Mouse (Mus musculus) ES-Bruce4 (cell line): ENCODE measurements around the gene Ankrd33b. TPM values are rescaled to one million over a fixed set of nuclear protein-coding genes. Genes with fewer than 3 reads are reported as not detected.

ENCODE experiments used
- H3K27ac ChIP-seq: 2 replicates; pipeline ENCODE4 v1.5.1; 2012; ENCODE audit warnings: low read length, inconsistent platforms; ENCODE audit not compliant: insufficient read depth
- H3K27me3 ChIP-seq: 2 replicates; pipeline ENCODE4 v1.6.1; 2012; ENCODE audit warnings: mild to moderate bottlenecking, low read length, inconsistent platforms; ENCODE audit not compliant: control insufficient read depth, poor library complexity, insufficient read depth, severe bottlenecking
- H3K36me3 ChIP-seq: 2 replicates; pipeline ENCODE4 v1.6.1; 2012; ENCODE audit warnings: inconsistent platforms, mild to moderate bottlenecking, low read length, moderate library complexity; ENCODE audit not compliant: control insufficient read depth, poor library complexity, insufficient read depth, severe bottlenecking
- H3K4me1 ChIP-seq: one replicate; pipeline ENCODE4 v1.8.1; 2011; ENCODE audit warnings: low read length; ENCODE audit not compliant: control insufficient read depth, insufficient read depth
- H3K4me3 ChIP-seq: 2 replicates; pipeline ENCODE4 v1.5.1; 2011; ENCODE audit warnings: low read depth, mild to moderate bottlenecking, low read length
- H3K9ac ChIP-seq: 2 replicates; pipeline ENCODE4 v1.6.1; 2012; ENCODE audit warnings: low read depth, mild to moderate bottlenecking, inconsistent platforms; ENCODE audit not compliant: poor library complexity, severe bottlenecking
- H3K9me3 ChIP-seq: replicated peaks from 2 replicates; pipeline ENCODE4 v1.6.1; 2012; ENCODE audit warnings: mild to moderate bottlenecking, low read length, inconsistent platforms; ENCODE audit not compliant: control insufficient read depth, poor library complexity, insufficient read depth, severe bottlenecking
- CTCF ChIP-seq: IDR thresholded peaks from one replicate; pipeline ENCODE4 v1.8.1; 2011; ENCODE audit warnings: low read depth, low read length
- EP300 ChIP-seq: IDR thresholded peaks from 2 replicates; pipeline ENCODE4 v1.6.1; 2011; ENCODE audit warnings: low read depth, low read length; ENCODE audit not compliant: insufficient read depth
- POLR2A ChIP-seq: IDR thresholded peaks from one replicate; pipeline ENCODE4 v1.8.1; 2011; ENCODE audit warnings: low read length; ENCODE audit not compliant: insufficient read depth
- polyA plus RNA-seq: library from polyadenylated mRNA; stranded (reverse); fragments of >200 nt; gene quantifications from 2 replicates; pipeline ENCODE4 v1.2.4, GENCODE M21; 2011; ENCODE audit warnings: low read depth; ENCODE audit not compliant: missing spikeins, insufficient read depth, insufficient read length

The Ankrd33b gene
- polyA plus RNA-seq, result 1.4 and 1.6 TPM in 2 replicates

DNA sequence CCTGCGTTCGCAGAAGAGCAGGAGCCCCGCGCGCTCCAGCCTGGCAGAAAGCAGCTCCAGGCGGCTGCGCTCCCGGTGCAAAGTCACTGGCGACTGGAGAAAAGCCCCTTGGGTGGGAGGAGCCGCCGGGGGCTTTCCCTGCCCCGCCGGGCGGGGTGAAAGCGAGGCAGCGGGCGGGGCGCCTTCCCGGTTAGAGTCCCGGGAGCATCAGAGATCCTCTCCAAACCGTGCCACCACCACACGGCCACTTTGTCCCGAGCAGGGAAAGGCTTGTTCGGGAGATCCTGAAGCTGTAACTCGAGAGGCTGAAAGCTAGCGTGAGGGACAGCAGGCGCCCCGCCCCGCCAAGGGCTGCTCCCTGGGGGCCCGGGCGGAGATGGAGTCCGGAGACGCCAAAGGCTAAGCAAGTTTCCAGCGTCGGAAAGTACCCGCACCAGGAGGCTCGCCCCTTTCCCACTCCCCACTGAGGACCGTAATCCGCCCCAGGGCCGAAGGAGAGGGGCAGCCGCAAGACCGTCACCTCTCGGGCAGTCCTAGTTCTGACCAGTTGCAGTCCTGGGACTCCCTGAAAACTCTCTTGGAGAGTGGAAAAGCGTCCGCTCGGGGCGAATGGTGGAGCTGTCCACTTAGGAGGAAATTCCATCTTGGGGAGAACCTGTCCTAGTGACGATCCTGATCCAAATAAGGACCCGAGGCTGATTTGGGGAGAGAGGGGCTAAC lies at the start of gene Ankrd33b:
Gene Ankrd33b (minus strand): TSS at position 246 of the 720 bp plus-strand sequence.
- Histone ChIP-seq H3K4me3 (peak within 1 kb of the TSS; percentile 79), H3K27ac (no peak within 1 kb of the TSS), H3K27me3 (peaks cover 18% of the 10 kb centered on the region)

DNA sequence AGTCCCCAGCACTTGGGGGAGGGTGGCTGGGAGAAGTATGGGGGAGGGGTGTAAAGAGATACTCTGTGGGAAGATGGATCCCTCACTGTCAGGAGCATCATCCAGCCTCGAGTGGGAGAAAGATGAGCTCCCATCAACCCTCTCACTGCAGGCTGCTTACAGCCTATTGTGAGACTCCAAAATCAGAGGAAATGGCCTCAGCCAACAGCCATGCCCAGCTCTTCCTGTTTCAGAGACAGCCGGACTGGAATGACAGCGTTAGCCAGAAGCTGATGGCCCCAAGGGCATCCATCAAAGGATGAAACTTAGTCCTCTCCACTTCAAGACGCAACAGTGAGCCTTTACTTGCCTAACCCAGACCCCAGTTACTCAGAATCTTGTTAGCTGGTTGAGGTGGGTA lies 47.7 kb upstream of the Ankrd33b start:
- Histone ChIP-seq H3K4me1 (peaks cover 5% of the 10 kb centered on the region), H3K27me3 (no peaks in the 10 kb centered on the region), H3K4me3 (no peak overlapping the region), H3K9ac (no peak overlapping the region), H3K36me3 (no peaks in the 10 kb centered on the region), H3K9me3 (no peaks in the 10 kb centered on the region), H3K27ac (no peak overlapping the region)
- TF ChIP-seq POLR2A (no peak), EP300 (no peak)

More for the DNA sequence above, at the start of gene Ankrd33b:
- no peaks in the 10 kb centered on the region for H3K9me3 ChIP-seq
- H3K9ac ChIP-seq, result peak within 1 kb of the TSS; percentile 83
- H3K36me3 ChIP-seq, result no peaks in the 10 kb centered on the region
- H3K4me1 ChIP-seq, result no peaks in the 10 kb centered on the region
- TF ChIP-seq POLR2A (no peak), EP300 (no peak), CTCF (no peak)

DNA sequence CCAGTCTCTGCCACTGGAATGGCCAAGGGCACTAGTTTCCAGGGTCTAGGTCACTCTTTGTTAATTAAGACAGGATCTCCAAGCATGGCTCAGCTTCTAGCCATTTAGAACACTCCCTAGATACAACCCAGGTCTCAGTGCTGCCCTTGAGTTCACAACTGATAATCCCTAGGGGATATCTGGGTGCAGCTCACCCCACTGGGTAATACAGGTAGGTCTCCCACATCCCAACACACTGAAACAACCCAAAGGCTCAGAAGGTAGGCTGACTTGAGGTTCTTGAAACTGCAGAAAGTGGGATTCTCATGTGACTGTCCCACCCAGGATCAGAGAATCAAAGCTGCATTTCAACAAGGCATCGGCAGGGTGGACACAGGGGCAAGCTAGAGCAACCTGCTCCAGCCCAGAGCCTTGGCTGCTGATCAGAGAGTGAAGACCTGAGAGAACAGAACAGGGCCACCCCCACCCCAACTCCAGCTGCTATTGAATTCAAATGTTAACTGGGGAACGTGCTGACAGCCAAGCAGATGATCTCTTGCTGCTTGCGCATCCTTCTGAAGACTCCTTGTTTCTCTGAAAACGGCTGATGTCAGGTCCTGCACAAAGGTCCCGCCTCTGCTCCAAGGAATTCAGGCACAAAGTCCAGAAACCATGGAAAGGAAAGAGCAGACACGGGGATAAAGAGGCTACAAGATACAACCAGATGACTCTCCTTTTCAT lies 46.8 kb upstream of the Ankrd33b start:
- 0 out of 2 replicates have a peak, but pooled peaks have one; percentile 27 for TF ChIP-seq EP300
- TF ChIP-seq POLR2A, result no peak
- TF ChIP-seq CTCF, result no peak
- Histone ChIP-seq H3K4me1 (peaks cover 5% of the 10 kb centered on the region), H3K36me3 (no peaks in the 10 kb centered on the region), H3K4me3 (no peak overlapping the region), H3K9me3 (no peaks in the 10 kb centered on the region), H3K27ac (no peak overlapping the region), H3K9ac (no peak overlapping the region), H3K27me3 (no peaks in the 10 kb centered on the region)

DNA sequence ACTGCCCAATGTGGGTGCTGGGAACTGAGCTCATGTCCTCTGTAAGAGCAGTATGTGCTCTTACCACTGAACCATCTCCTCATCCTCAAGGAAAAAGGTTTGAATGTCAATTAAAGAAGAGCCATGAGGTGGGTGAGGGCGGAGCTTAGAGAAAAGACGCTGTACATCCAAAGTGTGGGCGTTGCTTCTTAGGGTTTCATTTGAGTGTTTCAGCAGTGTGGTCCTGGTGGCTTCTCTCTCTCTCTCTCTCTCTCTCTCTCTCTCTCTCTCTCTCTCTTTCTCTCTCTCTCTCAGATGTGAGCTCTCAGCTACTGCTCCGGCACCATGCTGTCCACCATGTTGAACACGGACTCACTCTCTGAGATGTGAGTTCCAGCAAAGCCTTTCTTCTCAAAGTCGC lies 46.1 kb upstream of the Ankrd33b start:
- no peak overlapping the region for H3K9ac ChIP-seq

DNA sequence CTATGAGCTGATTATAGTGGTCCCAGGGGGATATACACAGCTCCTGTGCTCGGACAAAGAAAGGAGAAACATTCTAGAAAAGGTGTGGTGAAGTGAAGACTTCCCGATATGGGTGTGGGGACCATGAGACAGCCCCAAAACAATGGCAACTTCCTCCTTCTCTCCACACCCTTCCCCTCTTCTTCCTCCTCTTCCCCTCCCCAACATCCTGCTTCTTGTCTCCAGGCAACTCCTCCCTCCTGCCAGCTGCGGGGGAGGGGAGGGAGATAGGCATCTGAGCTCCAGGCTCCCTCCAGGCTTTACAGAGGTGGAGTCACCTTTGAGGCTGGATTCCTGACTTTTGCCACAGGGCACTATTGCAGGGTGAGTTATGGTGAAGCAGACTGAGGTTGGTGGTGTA lies 45.4 kb upstream of the Ankrd33b start:
- Histone ChIP-seq H3K9me3 (no peaks in the 10 kb centered on the region), H3K36me3 (no peaks in the 10 kb centered on the region), H3K4me1 (peaks cover 5% of the 10 kb centered on the region), H3K9ac (no peak overlapping the region), H3K27ac (no peak overlapping the region), H3K27me3 (no peaks in the 10 kb centered on the region), H3K4me3 (no peak overlapping the region)
- TF ChIP-seq POLR2A, result no peak
- TF ChIP-seq EP300, result peak; percentile 92

More for the DNA sequence above, 46.1 kb upstream of the Ankrd33b start:
- Histone ChIP-seq H3K27ac (peak overlapping the region; percentile 9; the same call in 1 of the 2 replicates), H3K36me3 (no peaks in the 10 kb centered on the region), H3K4me1 (peaks cover 5% of the 10 kb centered on the region), H3K4me3 (no peak overlapping the region), H3K27me3 (no peaks in the 10 kb centered on the region), H3K9me3 (no peaks in the 10 kb centered on the region)
- TF ChIP-seq POLR2A (no peak), EP300 (no peak), CTCF (no peak)

DNA sequence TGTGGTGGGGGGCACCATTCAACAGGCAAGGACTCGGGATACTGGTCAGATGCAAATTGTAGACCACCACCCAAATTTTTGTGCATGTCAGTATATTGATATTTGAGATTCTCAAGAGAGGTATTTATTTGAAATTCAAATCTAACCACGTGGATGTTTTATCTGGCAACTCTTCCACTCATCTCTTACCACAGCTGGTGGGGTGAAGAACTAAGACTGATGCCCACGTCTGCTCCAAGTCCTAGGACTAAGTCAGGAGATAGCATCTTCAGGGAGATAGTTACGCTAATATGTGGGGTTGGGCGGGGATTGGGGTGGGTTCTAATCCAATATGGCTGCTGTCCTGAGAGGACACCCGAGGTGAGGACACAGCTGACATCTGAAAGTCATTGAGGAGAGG lies 44.9 kb upstream of the Ankrd33b start:
- no peak overlapping the region for H3K4me3 ChIP-seq
- H3K36me3 ChIP-seq, result no peaks in the 10 kb centered on the region
- peaks cover 5% of the 10 kb centered on the region for H3K4me1 ChIP-seq
- no peaks in the 10 kb centered on the region for H3K27me3 ChIP-seq
- no peak overlapping the region for H3K9ac ChIP-seq
- no peak overlapping the region for H3K27ac ChIP-seq
- TF ChIP-seq EP300 (no peak), POLR2A (no peak), CTCF (no peak)
- H3K9me3 ChIP-seq, result no peaks in the 10 kb centered on the region
